Mouse (Mus musculus): ENCODE measurements around the gene Cyp4x1.
"Not testable (repeated sequence)": the region's sequence is repeated elsewhere in the genome, so short reads cannot be mapped to it uniquely, and the experiment has no call there.

Gene Cyp4x1

GRCm38 (mm10) chr4:115133621-115134295 lies at the start of gene Cyp4x1:
Cyp4x1 (minus strand) TSS chr4:115134281.
- in situ Hi-C loops (cut with MboI, MseI), result no loop called here

DNA sequence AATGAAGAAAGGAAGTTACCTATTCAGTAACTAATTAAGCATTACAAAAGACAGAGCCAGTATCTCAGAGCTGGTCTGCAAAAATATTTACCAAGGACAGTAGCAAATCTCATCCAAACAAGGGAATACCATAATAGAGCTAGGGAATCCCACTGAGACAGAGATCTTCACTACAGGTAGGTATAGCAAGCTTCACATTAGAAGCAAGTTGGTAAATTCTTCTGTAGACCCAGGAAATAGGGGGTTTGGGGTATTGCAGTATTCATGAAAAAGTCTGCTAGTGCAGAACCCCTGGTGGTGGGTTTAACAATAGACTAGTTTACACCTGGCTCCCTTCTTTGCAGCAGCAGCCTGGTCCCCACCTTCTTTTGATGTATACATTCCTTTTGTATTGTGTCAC lies 42.1 kb upstream of the Cyp4x1 start:
- in situ Hi-C loops (cut with MboI, MseI), result not testable (repeated sequence)

GRCm38 (mm10) chr4:115174694-115175353 lies 40.7 kb upstream of the Cyp4x1 start:
- in situ Hi-C loops (cut with MboI, MseI), result no loop called here

GRCm38 (mm10) chr4:115158963-115159362 lies 24.9 kb upstream of the Cyp4x1 start:
- in situ Hi-C loops (cut with MboI, MseI), result not testable (repeated sequence)

DNA sequence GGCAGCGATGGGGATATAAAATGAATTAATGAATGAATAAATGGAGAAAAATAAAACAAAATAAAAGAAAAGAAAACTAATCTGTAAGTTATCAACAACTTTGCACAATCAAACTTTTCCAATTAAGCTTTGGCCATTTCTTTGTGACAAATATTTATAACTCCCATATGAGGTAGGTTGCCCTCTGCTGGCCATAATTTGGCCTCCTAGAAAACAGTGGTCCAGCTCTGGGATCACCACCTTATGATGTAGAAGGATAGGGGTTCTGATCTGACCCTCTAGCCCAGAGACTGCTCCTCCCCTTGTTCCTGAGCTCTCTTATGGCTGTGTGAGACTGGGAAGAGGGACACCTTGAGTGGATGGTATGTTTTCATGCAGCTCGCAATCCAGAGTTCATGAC lies 20.6 kb upstream of the Cyp4x1 start:
- in situ Hi-C loops (cut with MboI, MseI), result no loop called here

DNA sequence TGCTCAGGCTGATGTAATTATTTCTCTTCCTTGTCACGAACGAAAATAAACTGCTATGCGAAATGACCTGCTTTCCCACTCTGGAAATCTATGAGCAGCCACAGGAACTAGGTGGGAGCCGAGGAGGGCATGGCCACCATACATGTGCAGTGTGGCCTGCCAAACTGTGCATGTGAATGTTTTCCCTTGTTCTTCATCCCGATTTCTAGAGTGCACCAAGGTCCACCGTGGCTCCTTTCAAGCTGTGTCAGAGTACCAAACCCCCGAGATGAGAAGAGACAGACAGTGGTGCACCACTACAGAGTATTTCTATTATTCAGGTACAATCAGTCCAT lies 182 bp upstream of the Cyp4x1 start:
- in situ Hi-C loops (cut with MboI, MseI), result no loop called here

GRCm38 (mm10) chr4:115133085-115133484 lies 996 bp downstream of the Cyp4x1 start:
- in situ Hi-C loops (cut with MboI, MseI), result no loop called here

DNA sequence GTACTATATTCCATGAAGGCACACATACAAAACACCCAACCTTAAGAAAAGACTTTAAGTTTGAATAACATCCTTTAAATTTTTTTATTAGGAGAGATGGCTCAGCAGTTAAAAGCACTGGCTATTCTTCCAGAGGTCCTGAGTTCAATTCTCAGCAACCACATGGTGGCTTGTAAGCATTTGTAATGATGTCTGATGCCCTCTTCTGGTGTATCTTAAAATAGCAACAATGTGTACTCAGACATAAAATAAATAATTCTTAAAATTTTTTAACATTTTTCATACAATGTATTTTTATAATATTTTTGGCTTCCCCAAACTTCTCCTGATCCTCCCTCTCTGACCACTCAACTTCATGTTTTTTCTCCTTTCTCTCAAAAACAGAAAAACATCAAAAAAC lies 9.4 kb downstream of the Cyp4x1 start:
- in situ Hi-C loops (cut with MboI, MseI), result no loop called here

DNA sequence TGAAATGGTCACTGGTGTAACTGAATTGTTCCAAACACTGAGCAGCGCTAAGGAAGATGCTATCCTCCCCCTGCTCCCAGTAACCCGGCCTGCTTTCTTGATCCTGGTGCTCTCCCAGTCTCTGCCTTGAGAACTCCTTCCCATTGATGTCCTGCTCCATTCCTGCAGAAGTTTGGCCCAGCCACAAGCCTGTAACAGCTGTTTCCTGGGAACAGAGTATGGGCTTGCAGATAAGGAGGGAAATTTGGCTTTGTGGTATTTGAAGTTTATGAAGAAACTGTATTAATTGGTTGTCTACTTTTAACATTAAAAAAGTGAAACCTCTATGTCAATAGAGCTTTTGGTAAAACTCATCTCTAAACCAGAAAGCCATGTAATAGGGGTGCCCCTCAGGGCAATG lies 10.6 kb downstream of the Cyp4x1 start:
- in situ Hi-C loops (cut with MboI, MseI), result no loop called here

DNA sequence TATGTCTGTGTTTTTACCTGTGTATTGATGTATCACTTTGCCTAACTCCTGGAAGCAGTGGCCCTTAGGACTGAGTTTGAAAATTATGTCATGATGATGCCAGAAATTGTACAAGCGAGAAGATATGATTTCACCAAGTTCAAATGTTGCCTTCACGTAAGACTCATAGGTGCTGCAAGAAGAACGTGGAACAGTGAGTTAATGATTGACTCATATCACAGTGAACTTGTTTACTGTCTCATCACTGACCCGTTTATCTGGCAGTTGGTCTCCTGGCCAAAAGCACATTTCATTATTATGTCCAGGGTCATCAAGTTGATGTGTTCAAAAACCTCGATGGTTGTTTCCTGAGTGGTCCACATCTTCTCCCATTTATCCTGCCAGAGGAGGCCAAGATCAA lies 12.5 kb downstream of the Cyp4x1 start:
- in situ Hi-C loops (cut with MboI, MseI), result no loop called here

DNA sequence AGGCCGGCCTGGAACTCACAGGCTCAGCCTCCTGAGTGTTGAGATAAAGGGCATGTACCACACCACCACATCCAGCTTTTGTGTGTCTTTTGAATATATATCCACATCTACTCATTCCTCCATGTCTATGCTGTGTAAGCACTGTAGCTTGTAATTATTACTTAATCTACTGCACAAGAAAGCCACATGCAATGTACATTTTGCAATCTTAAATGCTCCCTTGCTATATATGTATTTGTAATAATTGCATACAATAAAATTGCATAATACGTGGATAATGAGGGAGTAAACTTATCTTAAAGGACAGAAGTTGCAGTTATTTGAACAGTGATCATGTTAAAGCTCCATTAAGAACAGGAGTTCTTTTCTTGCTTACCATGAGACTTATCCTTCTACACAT lies 12.9 kb downstream of the Cyp4x1 start:
- in situ Hi-C loops (cut with MboI, MseI), result no loop called here

- in situ Hi-C loops (cut with MboI, MseI), result no loop called here
Measured at GRCm38 (mm10) chr4:115119642-115120041, 14.4 kb downstream of the Cyp4x1 start.

DNA sequence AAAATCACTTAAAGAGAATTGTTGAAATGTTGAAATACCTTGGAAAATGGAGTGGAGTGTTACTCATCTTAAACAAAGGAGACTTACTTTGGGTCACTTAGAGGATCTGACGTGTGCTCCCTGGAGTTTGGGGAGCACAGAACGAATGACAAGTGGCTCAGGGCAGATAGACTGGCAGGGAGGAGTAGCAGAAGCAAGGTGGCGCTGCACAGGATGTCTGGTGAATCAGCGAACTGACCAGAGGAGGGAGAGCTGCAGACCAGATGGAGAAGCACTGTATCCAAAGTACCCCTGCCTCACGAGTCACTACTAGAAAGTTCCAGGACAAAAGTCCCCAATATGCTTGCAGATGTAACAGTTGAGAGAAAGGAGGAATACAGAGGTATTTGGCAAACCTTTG lies 20.8 kb downstream of the Cyp4x1 start:
- in situ Hi-C loops (cut with MboI, MseI), result no loop called here

- in situ Hi-C loops (cut with MboI, MseI), result no loop called here
Measured at GRCm38 (mm10) chr4:115111167-115111566, 22.9 kb downstream of the Cyp4x1 start.

- in situ Hi-C loops (cut with MboI, MseI), result no loop called here
Measured at GRCm38 (mm10) chr4:115103510-115103909, 30.6 kb downstream of the Cyp4x1 start.

- in situ Hi-C loops (cut with MboI, MseI), result no loop called here
Measured at GRCm38 (mm10) chr4:115101682-115102081, 32.4 kb downstream of the Cyp4x1 start.

GRCm38 (mm10) chr4:115097146-115097496 lies 37.0 kb downstream of the Cyp4x1 start:
- in situ Hi-C loops (cut with MboI, MseI), result no loop called here

DNA sequence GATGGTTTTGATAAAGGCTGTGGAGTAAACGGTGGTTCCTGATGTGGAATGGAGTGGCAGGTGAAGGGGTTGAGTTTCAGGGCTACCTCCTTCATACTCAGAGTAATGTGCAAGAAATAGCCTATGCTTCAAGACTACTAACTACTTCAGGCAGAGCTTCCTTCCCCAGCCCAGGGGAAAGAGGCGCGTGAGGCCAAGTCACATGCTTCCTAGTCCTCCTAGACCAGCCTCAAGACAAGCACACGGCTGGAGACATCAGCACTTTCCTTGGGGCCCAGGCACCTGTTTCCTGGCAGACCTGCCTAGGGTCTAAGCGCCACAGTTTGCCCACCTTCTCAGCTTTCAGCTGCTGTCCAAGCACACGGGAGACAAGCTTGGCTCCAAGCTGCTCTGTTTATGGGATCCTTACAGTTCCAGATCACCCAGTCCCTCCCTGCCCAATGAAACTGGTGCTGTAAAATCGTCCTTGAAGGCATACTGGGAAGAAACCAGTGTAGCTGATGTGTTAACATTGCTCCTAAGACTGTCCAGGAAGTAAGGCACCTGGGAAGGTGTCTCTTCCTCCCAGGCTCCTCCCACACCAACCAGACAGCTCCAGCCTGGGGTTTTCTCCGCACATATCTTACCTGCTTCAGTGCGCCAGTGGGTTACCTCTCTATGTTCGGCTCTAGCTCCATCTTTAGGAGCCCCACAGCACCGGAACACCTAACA lies 37.5 kb downstream of the Cyp4x1 start:
- in situ Hi-C loops (cut with MboI, MseI), result no loop called here

- in situ Hi-C loops (cut with MboI, MseI), result no loop called here
Measured at GRCm38 (mm10) chr4:115095671-115096434, 38.2 kb downstream of the Cyp4x1 start.

DNA sequence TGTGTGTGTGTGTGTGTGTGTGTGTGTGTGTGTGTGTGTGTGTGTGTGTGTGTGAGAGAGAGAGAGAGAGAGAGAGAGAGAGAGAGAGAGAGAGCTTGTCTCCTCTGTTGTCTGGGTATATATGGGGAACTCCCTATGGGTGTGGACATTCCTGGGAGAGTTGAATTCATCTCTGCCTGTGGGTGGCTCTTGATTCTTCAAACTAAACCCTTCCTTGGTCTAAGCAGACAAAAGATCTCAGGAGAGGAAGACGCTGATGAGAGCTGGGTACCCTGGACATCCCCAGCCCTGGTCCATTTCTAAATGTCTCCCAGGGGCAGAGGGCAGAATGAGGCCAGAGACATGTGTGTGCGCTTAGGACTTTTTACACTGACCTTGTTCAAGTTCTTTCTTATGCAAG lies 40.0 kb downstream of the Cyp4x1 start:
- in situ Hi-C loops (cut with MboI, MseI), result no loop called here

- in situ Hi-C loops (cut with MboI, MseI), result no loop called here
Measured at GRCm38 (mm10) chr4:115093331-115093864, 40.7 kb downstream of the Cyp4x1 start.

GRCm38 (mm10) chr4:115091806-115092205 lies 42.3 kb downstream of the Cyp4x1 start:
- in situ Hi-C loops (cut with MboI, MseI), result no loop called here

Measured in T-helper 1 cell (primary cell).